Mouse (Mus musculus) ES-E14 (cell line): Measurements from ENCODE around the gene Manf.

Source experiments
- CHD2 ChIP-seq: IDR thresholded peaks from 2 replicates; pipeline ENCODE4 v1.6.1; 2014; ENCODE audit warnings: mild to moderate bottlenecking, low read depth, low read length, inconsistent platforms
- HCFC1 ChIP-seq: IDR thresholded peaks from 2 replicates; pipeline ENCODE4 v1.6.1; 2012; ENCODE audit warnings: low read length, inconsistent platforms, borderline replicate concordance; ENCODE audit not compliant: insufficient read depth
- MAFK ChIP-seq: IDR thresholded peaks from 2 replicates; pipeline ENCODE4 v1.6.1; 2014; ENCODE audit warnings: mild to moderate bottlenecking, low read depth, low read length, inconsistent platforms; ENCODE audit not compliant: insufficient read depth

- TF ChIP-seq CHD2 (no peak), HCFC1 (no peak), MAFK (no peak)
These were observed 102.4 kb downstream of the Manf start for GRCm38 (mm10) chr9:106789363-106789762.
